ENCODE assay signal across 24 mouse cellular contexts in genomic region chr19:10569627-10570026, GRCm38 (mm10). TPM values are rescaled to one million over a fixed set of nuclear protein-coding genes. Genes with fewer than 3 reads are reported as not detected.
DNase-seq lines count a peak whose midpoint lies in the region; ATAC-seq and TF ChIP-seq lines count a peak whose summit lies in the region.
"Had no signal": no experiment of that assay in that cellular context is flagged by ENCODE, and none has a peak within 500 bp of the region (broad histone marks: within the 10 kb centered on the region; RNA-seq: fewer than 3 reads in every experiment).

No protein-coding gene starts in this region.

- no peak for TF ChIP-seq CTCF in lung, postnatal 0 days (IDR thresholded peaks at IDR 0.05)
- TF ChIP-seq CTCF in C2C12 (IDR thresholded peaks at IDR 0.05; ENCODE audit: control insufficient read depth, insufficient read depth, insufficient read length): no peak

- no peak overlapping the region for H3ac ChIP-seq in C2C12 (ENCODE audit: control insufficient read depth, insufficient read length, low read depth)

- peak; percentile 39 for DNase-seq in adrenal gland, adult 2 months
- DNase-seq in adrenal gland, adult 18-20 months (ENCODE audit: low spot score in 2 of 2): no peak
- peak; percentile 11 for DNase-seq in lung, postnatal 36 days
- no peak for DNase-seq in lung, postnatal 0 days (ENCODE audit: low spot score)
- peak; percentile 27 for DNase-seq in adipocyte (ENCODE audit: low spot score)
- DNase-seq in testis, postnatal 14 days (ENCODE audit: low spot score): no peak
- DNase-seq: adrenal gland, postnatal 10 days; adrenal gland, postnatal 25 days; B cell, adult 2 months; cerebellum, adult 11 months; cerebellum, adult 18-20 months; cerebellum, adult 8-10 months; cerebellum, adult 9-11 months; cerebellum, postnatal 14 days; cerebellum, postnatal 36 days; embryo, embryonic 11 days had no signal

- no peak for ATAC-seq in lung, postnatal 0 days
- no peak for ATAC-seq in erythroblast, adult 5-6 weeks (replicated peaks; ENCODE audit: low FRiP score, poor library complexity, severe bottlenecking)
- ATAC-seq: activated CD4-positive, CD25-positive, alpha-beta regulatory T cell, adult 4 months; forebrain, embryonic 13.5 days; forebrain, embryonic 16.5 days; Patski had no signal

- WGBS in lung, postnatal 0 days: 94% methylated on average over 6 of the region's 6 CpGs

- TF ChIP-seq EP300 in lung, postnatal 0 days (IDR thresholded peaks at IDR 0.05): no peak

- no peak overlapping the region for H3K9ac ChIP-seq in lung, postnatal 0 days (replicated peaks; ENCODE audit: low read depth)
- H3K9ac ChIP-seq: embryonic facial prominence, embryonic 13.5 days; embryonic facial prominence, embryonic 15.5 days; forebrain, embryonic 13.5 days had no signal

- H3K4me3 ChIP-seq in lung, postnatal 0 days (ENCODE audit: low read depth, low read length): no peak overlapping the region
- no peak overlapping the region for H3K4me3 ChIP-seq in C2C12 (ENCODE audit: insufficient read depth, poor library complexity, severe bottlenecking)
- H3K4me3 ChIP-seq: embryonic facial prominence, embryonic 13.5 days; embryonic facial prominence, embryonic 15.5 days; forebrain, embryonic 13.5 days had no signal

- H3K9me3 ChIP-seq in lung, postnatal 0 days (ENCODE audit: low read length): no peaks in the 10 kb centered on the region
- H3K9me3 ChIP-seq: embryonic facial prominence, embryonic 13.5 days; embryonic facial prominence, embryonic 15.5 days; forebrain, embryonic 13.5 days had no signal

- H3K4me1 ChIP-seq in lung, postnatal 0 days (ENCODE audit: insufficient read depth, low read depth, low read length): no peaks in the 10 kb centered on the region
- H3K4me1 ChIP-seq: embryonic facial prominence, embryonic 13.5 days; embryonic facial prominence, embryonic 15.5 days; forebrain, embryonic 13.5 days had no signal

- H3K36me3 ChIP-seq in lung, postnatal 0 days (ENCODE audit: insufficient read depth, low read length): peaks cover 6% of the 10 kb centered on the region; the same call in 1 of the 2 replicates
- peaks cover 43% of the 10 kb centered on the region for H3K36me3 ChIP-seq in C2C12 (ENCODE audit: control insufficient read depth, insufficient read depth)

- peaks cover 1% of the 10 kb centered on the region for H3K79me2 ChIP-seq in C2C12 (ENCODE audit: control insufficient read depth, insufficient read depth)

- H3K27ac ChIP-seq in lung, postnatal 0 days (ENCODE audit: low read length): no peak overlapping the region
- H3K27ac ChIP-seq: embryonic facial prominence, embryonic 13.5 days; embryonic facial prominence, embryonic 15.5 days; forebrain, embryonic 13.5 days had no signal

- no peaks in the 10 kb centered on the region for H3K27me3 ChIP-seq in lung, postnatal 0 days (replicated peaks; ENCODE audit: insufficient read depth, low read length)
- H3K27me3 ChIP-seq in C2C12 (ENCODE audit: control insufficient read depth, insufficient read depth, insufficient read length): no peaks in the 10 kb centered on the region
- H3K27me3 ChIP-seq: embryonic facial prominence, embryonic 13.5 days; embryonic facial prominence, embryonic 15.5 days; forebrain, embryonic 13.5 days; Patski had no signal

- no peaks in the 10 kb centered on the region for H3K79me3 ChIP-seq in C2C12 (ENCODE audit: low read depth)

- H3K4me2 ChIP-seq in lung, postnatal 0 days (replicated peaks; ENCODE audit: low read depth, low read length): no peak overlapping the region
- H3K4me2 ChIP-seq: embryonic facial prominence, embryonic 13.5 days; embryonic facial prominence, embryonic 15.5 days; forebrain, embryonic 13.5 days had no signal

TF ChIP-seq in C2C12, 6 proteins besides CTCF, POLR2A, EP300 and RAD21:
- TF ChIP-seq USF1 (IDR thresholded peaks at IDR 0.05; ENCODE audit: low read depth) (no peak), FOSL1 (IDR thresholded peaks at IDR 0.05; ENCODE audit: insufficient read depth, low read length, poor library complexity, severe bottlenecking) (peak; percentile 57), MYOG (IDR thresholded peaks at IDR 0.05; ENCODE audit: control insufficient read depth, extremely low read depth, insufficient read length) (no peak), CEBPB (IDR thresholded peaks at IDR 0.05; ENCODE audit: low read depth) (no peak), MYOD1 (IDR thresholded peaks at IDR 0.05; ENCODE audit: control insufficient read depth, insufficient read length, low read depth) (peak; percentile 79), MAX (IDR thresholded peaks at IDR 0.05) (peak; percentile 71)

RNA-seq across cellular contexts. Expression of gene Cyb561a3, which starts 7.3 kb away (rescaled TPM):
- 10 to 100 TPM; 14.7 to 24.6 TPM for total RNA-seq in adrenal gland, adult 2 months (2021)
- polyA plus RNA-seq in adrenal gland, adult 2 months (2012; rRNA removed): 34.1 and 37.2 TPM in 2 replicates
- total RNA-seq in adrenal gland, adult 18-20 months (2021): 10 to 100 TPM; 13.2 to 13.6 TPM
- polyA plus RNA-seq in lung, postnatal 0 days (2015; fragmentation: Nextera tagmentation; extraction: Ambion mirVana): 42.3 and 48.1 TPM in 2 replicates
- polyA plus RNA-seq in C2C12 (2012; fragmentation: generic; extraction: Trizol): 21.0 TPM
- total RNA-seq in erythroblast, adult 5-6 weeks (2015; ENCODE audit: low replicate concordance): 10.2 and 13.8 TPM in 2 replicates
- total RNA-seq in erythroblast, adult 5-6 weeks (2017; ENCODE audit: low replicate concordance): 6.7 and 7.7 TPM in 2 replicates

RNA-seq across cellular contexts. Expression of gene Tmem138, which starts 7.5 kb away (rescaled TPM):
- total RNA-seq in adrenal gland, adult 2 months (2021): 1 to 10 TPM; 7.0 to 9.8 TPM
- polyA plus RNA-seq in adrenal gland, adult 2 months (2012; rRNA removed): 7.1 and 9.0 TPM in 2 replicates
- total RNA-seq in adrenal gland, adult 18-20 months (2021): 1 to 10 TPM; 7.2 TPM
- polyA plus RNA-seq in lung, postnatal 0 days (2015; fragmentation: Nextera tagmentation; extraction: Ambion mirVana): 19.4 and 21.6 TPM in 2 replicates
- 39.2 TPM for polyA plus RNA-seq in C2C12 (2012; fragmentation: generic; extraction: Trizol)
- 1.7 and 4.8 TPM in 2 replicates for total RNA-seq in erythroblast, adult 5-6 weeks (2015; ENCODE audit: low replicate concordance)
- total RNA-seq in erythroblast, adult 5-6 weeks (2017; ENCODE audit: low replicate concordance): 1.8 and 4.9 TPM in 2 replicates

RNA-seq across cellular contexts. Expression of gene Tmem216, which starts 13.6 kb away (rescaled TPM):
- total RNA-seq in adrenal gland, adult 2 months (2021): 10 to 100 TPM; 16.0 to 23.1 TPM
- polyA plus RNA-seq in adrenal gland, adult 2 months (2012; rRNA removed): 14.5 and 16.2 TPM in 2 replicates
- total RNA-seq in adrenal gland, adult 18-20 months (2021): 10 to 100 TPM; 15.5 to 17.8 TPM
- polyA plus RNA-seq in lung, postnatal 0 days (2015; fragmentation: Nextera tagmentation; extraction: Ambion mirVana): 43.0 and 44.5 TPM in 2 replicates
- polyA plus RNA-seq in C2C12 (2012; fragmentation: generic; extraction: Trizol): 25.2 TPM
- total RNA-seq in erythroblast, adult 5-6 weeks (2015; ENCODE audit: low replicate concordance): 9.6 and 18.2 TPM in 2 replicates
- 7.2 and 21.6 TPM in 2 replicates for total RNA-seq in erythroblast, adult 5-6 weeks (2017; ENCODE audit: low replicate concordance)

RNA-seq across cellular contexts. Expression of gene Ddb1, which starts 35.5 kb away (rescaled TPM):
- 100 to 1,000 TPM; 255 to 264 TPM for total RNA-seq in adrenal gland, adult 2 months (2021)
- 64.9 and 105 TPM in 2 replicates for polyA plus RNA-seq in adrenal gland, adult 2 months (2012; rRNA removed)
- 100 to 1,000 TPM; 214 to 303 TPM for total RNA-seq in adrenal gland, adult 18-20 months (2021)
- polyA plus RNA-seq in lung, postnatal 0 days (2015; fragmentation: Nextera tagmentation; extraction: Ambion mirVana): 178 and 181 TPM in 2 replicates
- polyA plus RNA-seq in C2C12 (2012; fragmentation: generic; extraction: Trizol): 513 TPM
- 49.6 and 78.4 TPM in 2 replicates for total RNA-seq in erythroblast, adult 5-6 weeks (2015; ENCODE audit: low replicate concordance)
- total RNA-seq in erythroblast, adult 5-6 weeks (2017; ENCODE audit: low replicate concordance): 197 and 283 TPM in 2 replicates

RNA-seq across cellular contexts. Expression of gene Tkfc, which starts 35.8 kb away (rescaled TPM):
- total RNA-seq in adrenal gland, adult 2 months (2021): 10 to 100 TPM; 17.2 to 20.9 TPM
- polyA plus RNA-seq in adrenal gland, adult 2 months (2012; rRNA removed): 11.2 and 12.6 TPM in 2 replicates
- total RNA-seq in adrenal gland, adult 18-20 months (2021): 10 to 100 TPM; 19.1 to 20.4 TPM
- 7.3 TPM in 2 replicates for polyA plus RNA-seq in lung, postnatal 0 days (2015; fragmentation: Nextera tagmentation; extraction: Ambion mirVana)
- polyA plus RNA-seq in C2C12 (2012; fragmentation: generic; extraction: Trizol): 15.7 TPM
- 1.5 and 2.1 TPM in 2 replicates for total RNA-seq in erythroblast, adult 5-6 weeks (2015; ENCODE audit: low replicate concordance)
- 1.1 TPM in 2 replicates for total RNA-seq in erythroblast, adult 5-6 weeks (2017; ENCODE audit: low replicate concordance)

Comparison
In these comparisons a context has a peak if more than half of its experiments do, and no peak if none do; other contexts are left out.
1. DNase-seq: peak in adrenal gland, adult 2 months (single experiment), lung, postnatal 36 days (single experiment) and adipocyte (single experiment); none in adrenal gland, adult 18-20 months (0 of 2), lung, postnatal 0 days (single experiment) and testis, postnatal 14 days (single experiment).